Mouse (Mus musculus) layer of hippocampus, adult 6 months (tissue): ENCODE measurements around the gene Zdhhc9. TPM values are rescaled to one million over a fixed set of nuclear protein-coding genes. Genes with fewer than 3 reads are reported as not detected.

Experiments used
- long read RNA-seq, 2 experiments: library from polyadenylated mRNA; unstranded; transcript quantifications; one replicate each; pipeline ENCODE4 v2.0.0; 2019 to 2020
- polyA plus RNA-seq: library from polyadenylated mRNA; unstranded; fragments of <200 nt; fragmentation: Nextera tagmentation; gene quantifications from 2 replicates; pipeline ENCODE4 v1.2.3, GENCODE M21; 2021

Zdhhc9 gene
- 24.8 and 30.6 TPM in 2 replicates for polyA plus RNA-seq
- long read RNA-seq, experiment 1, partial matches to known transcripts, result 0 of 4 reads
- long read RNA-seq, experiment 1, other reads (novel, unspliced or antisense), result 3 of 4 reads
- long read RNA-seq, experiment 2, partial matches to known transcripts, result 0 of 13 reads
- long read RNA-seq, experiment 2, other reads (novel, unspliced or antisense), result 12 of 13 reads

DNA sequence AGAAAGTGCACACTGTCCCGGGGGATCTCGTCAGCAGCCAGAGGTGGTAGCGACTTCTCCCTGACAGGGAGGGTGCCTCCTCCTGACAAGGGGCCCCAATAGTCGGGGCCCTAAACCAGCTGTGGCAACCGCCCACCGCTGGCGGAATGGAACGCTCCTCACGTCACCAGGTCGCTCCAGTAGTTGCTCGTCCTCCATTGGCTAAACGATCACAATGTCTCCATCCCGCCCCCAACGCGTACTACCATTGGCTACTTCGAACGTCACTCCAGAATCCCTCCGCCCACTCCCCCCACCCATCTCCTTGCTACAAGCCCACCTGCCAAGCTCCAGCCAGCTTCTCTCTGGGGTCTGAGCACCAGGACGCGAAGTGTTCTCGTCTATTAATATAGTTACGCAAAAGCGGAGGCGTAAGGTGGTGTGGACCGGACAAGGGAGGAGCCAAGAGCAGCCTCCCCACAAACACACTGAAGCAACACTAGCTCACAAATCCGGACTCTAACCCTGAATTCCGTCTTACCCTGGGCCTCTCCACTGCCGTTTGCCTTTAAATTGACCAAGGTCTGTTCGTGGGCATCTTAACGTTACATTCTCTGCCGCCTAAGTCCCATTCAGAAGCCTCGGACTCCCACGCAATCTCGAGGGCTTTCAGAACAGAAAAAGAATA, at the start of gene Zdhhc9:
Gene Zdhhc9, minus strand, starts transcription at position 360 of the 667 bp plus-strand sequence.

DNA sequence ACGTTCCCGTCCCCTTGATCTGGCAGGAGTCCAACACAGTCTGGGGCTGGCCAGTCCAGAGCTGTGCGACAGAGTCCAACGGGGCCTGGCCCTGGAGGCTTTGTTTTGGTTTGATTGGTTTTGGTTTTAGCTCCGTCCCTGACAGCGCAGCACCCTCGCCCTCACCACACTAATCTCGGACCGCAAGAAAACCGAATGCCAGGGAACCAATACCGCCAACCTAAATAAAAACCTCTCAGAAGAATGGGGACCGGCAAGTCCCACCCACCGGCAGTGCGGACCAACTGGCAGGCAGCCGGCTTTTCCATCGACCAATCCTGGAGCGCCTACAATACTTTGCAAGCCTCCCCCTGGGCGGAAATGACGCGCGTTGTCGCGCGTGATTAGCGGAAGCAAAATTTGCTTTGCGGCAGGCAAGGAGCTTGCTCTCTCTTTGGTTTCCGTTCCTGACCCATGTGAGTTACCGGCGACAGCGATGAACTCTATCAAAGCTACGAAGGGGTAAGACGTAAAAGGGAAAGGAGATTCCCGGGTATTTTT, 47.9 kb upstream of the Zdhhc9 start, which contains the start of gene Utp14a:
Gene Utp14a, plus strand, starts transcription at position 395 of the 540 bp plus-strand sequence.

DNA sequence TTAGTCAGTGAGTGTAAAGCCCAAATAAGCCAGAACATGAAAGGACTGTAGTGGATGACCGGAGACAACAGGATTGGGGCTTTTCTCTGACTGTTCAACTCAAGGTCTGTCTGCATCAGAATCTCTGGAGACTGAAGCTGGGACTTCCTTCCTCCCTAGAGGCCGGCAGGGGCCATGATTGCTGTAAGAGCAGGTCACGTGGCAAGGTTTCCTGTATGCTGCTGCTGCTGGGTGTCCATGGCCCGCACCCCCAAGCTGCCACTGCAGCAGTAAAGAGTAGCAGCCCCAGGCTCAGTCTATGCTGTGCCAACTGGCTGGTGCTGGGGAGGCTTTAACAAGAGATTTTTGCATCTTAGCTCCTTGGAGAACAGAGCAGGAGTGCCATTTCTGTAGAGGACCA, 62.4 kb downstream of the Zdhhc9 start, which contains the start of gene Sash3:
Gene Sash3, plus strand, starts transcription at position 175 of the 400 bp plus-strand sequence.

Other genes with a start within 250 kb of the Zdhhc9 start
- 14.3 and 19.5 TPM in 2 replicates for gene Apln, start 174.0 kb downstream of the Zdhhc9 start, polyA plus RNA-seq
- 0.24 and 0.39 TPM in 2 replicates for gene Xpnpep2, start 100.2 kb downstream of the Zdhhc9 start, polyA plus RNA-seq
- gene Sash3, start 62.4 kb downstream of the Zdhhc9 start, polyA plus RNA-seq, result 1.5 and 1.8 TPM in 2 replicates
- 9.7 and 11.4 TPM in 2 replicates for gene Utp14a, start 48.0 kb upstream of the Zdhhc9 start, polyA plus RNA-seq
- 2.2 and 2.3 TPM in 2 replicates for gene Bcorl1, start 132.5 kb upstream of the Zdhhc9 start, polyA plus RNA-seq